Mouse (Mus musculus): ENCODE data around the gene Baz2b.

DNA sequence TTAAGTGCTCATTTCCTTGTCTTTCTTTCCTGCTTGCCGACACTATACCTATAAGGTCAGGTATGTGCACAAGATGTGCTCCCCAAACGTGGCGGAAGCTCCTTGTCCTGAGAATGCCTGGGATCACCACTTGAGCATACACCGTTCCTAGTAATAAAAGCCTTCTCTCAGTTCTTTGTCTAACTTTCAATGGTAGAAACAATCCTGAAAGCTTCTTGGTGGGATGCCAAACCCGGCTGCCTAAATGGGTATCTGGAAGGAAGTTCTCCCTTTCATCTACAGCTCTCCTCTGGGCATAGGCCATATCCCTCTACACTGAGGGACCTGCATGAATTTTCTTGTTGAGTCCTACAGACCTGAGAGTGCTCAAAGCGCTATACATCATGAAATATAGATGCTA lies 63.9 kb downstream of the Baz2b start:
- TF ChIP-seq CTCF (conservative IDR thresholded peaks at IDR 0.05; ENCODE audit: insufficient read depth, insufficient read length, low read depth, low read length) (no peak), POLR2A (IDR thresholded peaks at IDR 0.05; ENCODE audit: low read depth, low read length) (no peak)
